Mouse (Mus musculus) cerebellum, adult 2 months (tissue): Measurements from ENCODE around the gene 2010300C02Rik.

Source experiments
- CTCF ChIP-seq: fragments of 200-500 bp; IDR thresholded peaks from 2 replicates; pipeline ENCODE4 v1.5.1; 2011; ENCODE audit warnings: low read depth, mild to moderate bottlenecking, control low read depth, low read length, moderate library complexity, borderline replicate concordance; ENCODE audit not compliant: insufficient read depth
- POLR2A ChIP-seq: fragments of 200-500 bp; IDR thresholded peaks from 2 replicates; pipeline ENCODE4 v1.6.1; 2011; ENCODE audit warnings: low read length, control low read depth, borderline replicate concordance; ENCODE audit not compliant: insufficient read depth

GRCm38 (mm10) chr1:37633516-37633915 is 86.4 kb downstream of the 2010300C02Rik start:
- TF ChIP-seq POLR2A (no peak), CTCF (no peak)
